Mouse (Mus musculus) heart, postnatal 0 days (tissue): ENCODE results near the gene Zfp746.

Experiments used
- CTCF ChIP-seq: IDR thresholded peaks from 2 replicates; pipeline ENCODE4 v1.5.1; 2016; ENCODE audit warnings: antibody characterized with exemption, control low read depth, low read depth
- EP300 ChIP-seq: IDR thresholded peaks from 2 replicates; pipeline ENCODE4 v1.6.1; 2016; ENCODE audit warnings: antibody characterized with exemption, low read depth

DNA sequence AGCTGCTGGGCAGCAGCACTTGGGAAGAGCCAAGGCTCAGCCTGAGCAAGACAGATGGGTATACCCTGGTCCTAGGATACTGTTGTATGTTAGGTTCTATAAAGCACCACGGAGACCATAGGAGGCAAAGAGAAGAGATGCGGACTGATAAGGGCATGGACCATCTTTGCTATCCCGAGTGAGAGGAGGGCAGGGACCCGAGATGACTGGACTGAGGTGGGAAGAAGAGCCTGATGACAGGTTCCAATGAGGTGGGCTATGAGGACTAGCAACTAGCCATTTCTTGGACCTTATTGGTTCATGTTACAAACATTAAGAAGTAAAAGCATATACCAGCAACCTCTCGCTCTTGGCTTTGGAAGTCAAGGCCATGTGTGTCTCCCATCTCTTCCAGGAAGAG lies 5.4 kb downstream of the Zfp746 start:
- no peak for TF ChIP-seq CTCF
- no peak for TF ChIP-seq EP300
